In genomic region chr7:111515471-111515870, GRCm38 (mm10) we compare ENCODE assay signal across 12 mouse cellular contexts.
"Had no signal": no experiment of that assay in that cellular context is flagged by ENCODE, and none has a peak within 500 bp of the region (broad histone marks: within the 10 kb centered on the region; RNA-seq: fewer than 3 reads in every experiment).

No protein-coding gene starts in this region.

- DNase-seq: lung, adult 18-20 months; lung, postnatal 10 days; lung, postnatal 4 days; midbrain, embryonic 14.5 days; retina, postnatal 1 day; right cerebral cortex, adult 18-20 months; right cerebral cortex, postnatal 25 days; right cerebral cortex, postnatal 4 days; spleen, adult 18-20 months; thymus, adult 18-20 months; thymus, postnatal 14 days; thymus, postnatal 36 days had no signal
